Mouse (Mus musculus): Measurements from ENCODE around the gene Lcn11. TPM values are rescaled to one million over a fixed set of nuclear protein-coding genes. Genes with fewer than 3 reads are reported as not detected.
"Not testable (repeated sequence)": the region's sequence is repeated elsewhere in the genome, so short reads cannot be mapped to it uniquely, and the experiment has no call there.

Gene Lcn11
- total RNA-seq (2021), result not detected

DNA sequence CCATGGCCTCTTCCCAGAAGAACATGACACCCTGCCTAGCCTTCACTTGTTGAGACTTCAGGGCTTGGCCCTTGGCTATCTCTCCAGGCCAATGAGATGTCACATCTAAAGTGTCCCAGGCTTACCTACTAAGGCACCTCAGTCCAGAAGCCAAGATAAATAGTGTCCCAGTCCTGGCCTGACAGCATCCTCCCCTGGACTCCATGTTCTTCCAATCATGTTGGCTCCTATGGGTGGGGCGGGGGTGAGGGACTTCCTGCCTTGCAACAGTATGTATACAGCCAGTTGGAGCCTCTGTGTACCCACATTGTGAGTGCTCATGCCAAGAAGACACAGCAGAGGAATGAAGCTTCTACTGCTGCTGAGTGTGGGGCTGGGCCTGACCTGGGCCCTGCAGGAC is at the start of gene Lcn11:
TSS of gene Lcn11 (plus strand) at position 301 of the 400 bp plus-strand sequence.
- intact Hi-C loops (cut with DNase I), result no loop called here
- no peak for DNase-seq

DNA sequence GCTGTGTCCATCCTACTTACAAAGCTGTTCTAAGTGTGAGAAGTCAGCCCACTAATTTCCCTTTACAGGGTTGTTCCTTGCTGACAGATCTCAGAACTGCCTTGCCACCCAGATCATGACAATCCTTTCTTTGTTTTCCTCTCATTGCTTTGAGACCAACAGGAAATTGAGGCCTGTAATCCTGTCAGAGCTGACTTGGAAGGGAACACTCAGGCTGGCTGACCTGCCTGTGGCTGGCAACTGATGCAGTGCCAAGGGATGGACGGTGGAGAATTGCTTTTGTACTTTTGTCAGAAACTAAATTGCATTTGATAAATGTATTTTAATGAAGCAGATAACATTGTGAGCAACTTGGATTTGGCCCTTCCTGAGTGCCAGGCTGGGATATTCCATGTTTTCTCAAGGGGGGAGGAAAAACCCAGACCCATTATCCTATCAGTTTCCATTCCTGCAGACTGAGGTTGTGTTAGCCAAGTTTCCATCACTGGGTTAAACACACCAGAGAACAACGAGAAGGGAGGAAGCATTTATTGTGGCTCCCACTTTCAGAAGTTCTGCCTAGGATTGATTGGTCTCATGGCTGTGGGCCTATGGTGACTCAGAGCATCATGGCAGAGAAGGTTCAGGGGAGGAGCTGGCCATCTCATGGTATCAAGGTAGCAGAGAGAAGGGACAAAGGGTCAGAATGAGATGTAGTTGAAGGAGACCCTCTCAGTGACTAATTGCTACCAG is 43.5 kb upstream of the Lcn11 start:
- intact Hi-C loops (cut with DNase I), result no loop called here
- no peak for DNase-seq

DNA sequence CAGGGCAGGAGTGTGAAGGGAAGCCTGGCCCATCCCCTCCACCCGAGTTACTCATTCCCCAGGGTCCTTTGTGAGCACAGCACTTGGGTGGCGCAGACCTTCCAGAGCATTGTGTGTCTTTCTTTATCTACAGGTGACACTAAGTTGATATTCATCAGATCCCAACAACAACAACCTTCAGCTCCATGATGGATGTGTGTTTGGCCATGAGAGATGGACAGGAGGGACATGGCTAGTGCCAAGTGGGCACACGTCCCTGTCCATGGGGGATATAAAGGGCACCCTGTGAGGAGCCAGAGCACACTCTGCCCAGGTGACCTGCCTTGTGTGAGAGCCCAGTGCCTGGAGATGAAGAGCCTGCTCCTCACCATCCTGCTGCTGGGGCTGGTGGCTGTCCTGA is 40.1 kb upstream of the Lcn11 start, which contains the start of gene Obp2b:
TSS of gene Obp2b (plus strand) at position 301 of the 400 bp plus-strand sequence.
- DNase-seq; intact Hi-C loops (cut with DNase I): not testable (repeated sequence)

DNA sequence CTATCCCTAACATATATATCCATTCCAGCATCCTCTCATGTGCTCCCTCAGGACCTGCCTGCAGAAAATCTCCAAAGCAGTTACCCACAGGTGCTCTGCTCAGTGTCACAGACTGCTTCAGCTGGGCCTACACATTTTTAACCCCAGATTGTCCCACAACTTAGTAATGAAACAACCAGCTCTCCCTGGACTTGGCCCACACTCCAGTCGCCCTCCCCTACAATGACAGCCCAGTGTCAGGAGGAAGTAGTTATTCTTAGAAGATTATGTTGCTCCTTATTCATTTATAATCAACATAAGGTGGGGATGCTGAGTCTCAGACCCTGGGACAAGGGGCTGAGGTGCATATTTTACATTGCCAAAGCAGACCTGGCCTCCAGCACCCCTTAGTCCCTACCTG is 35.1 kb upstream of the Lcn11 start:
- DNase-seq, result no peak
- intact Hi-C loops (cut with DNase I), result no loop called here

DNA sequence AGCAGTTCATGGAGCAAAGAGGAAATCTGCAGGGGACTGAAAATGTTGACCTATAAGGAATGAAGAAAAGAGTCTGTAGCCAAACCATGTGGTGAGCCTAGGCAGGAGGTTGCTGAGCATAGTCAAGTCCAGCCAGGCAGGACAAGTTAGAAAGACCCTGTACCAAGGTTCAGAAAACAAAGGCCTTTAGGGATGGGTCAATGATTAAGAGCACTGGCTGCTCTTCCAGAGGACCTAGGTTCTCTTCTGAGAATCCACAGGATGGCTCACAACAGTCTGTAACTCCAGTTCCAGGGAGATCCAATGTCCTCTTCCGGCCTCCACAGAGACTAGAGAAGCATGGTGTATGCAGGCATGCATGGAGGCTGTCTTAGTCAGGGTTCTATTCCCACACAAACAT is 22.6 kb upstream of the Lcn11 start:
- intact Hi-C loops (cut with DNase I), result no loop called here
- no peak for DNase-seq

DNA sequence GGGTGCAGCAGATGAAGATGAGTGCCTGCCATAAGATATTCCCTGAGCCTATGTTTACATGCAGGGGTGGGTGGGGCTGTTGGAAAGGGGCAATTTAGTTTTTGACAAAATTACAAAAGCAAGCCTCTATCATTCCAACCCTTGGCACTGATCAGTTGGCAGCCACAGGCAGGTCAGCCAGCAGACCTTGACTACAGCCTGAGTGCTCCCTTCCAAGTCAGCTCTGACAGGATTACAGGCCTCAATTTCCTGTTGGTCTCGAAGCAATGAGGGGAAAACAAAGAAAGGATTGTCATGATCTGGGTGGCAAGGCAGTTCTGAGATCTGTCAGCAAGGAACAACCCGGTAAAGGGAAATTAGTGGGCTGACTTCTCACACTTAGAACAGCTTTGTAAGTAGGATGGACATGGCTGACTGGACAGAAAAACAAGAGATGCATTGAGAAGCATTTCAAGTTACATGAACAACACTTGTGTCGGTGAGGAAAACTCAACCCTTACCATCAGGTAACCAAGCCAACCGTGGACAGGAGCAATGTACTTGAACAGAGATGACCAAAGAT is 18.7 kb upstream of the Lcn11 start:
- intact Hi-C loops (cut with DNase I), result no loop called here
- no peak for DNase-seq

DNA sequence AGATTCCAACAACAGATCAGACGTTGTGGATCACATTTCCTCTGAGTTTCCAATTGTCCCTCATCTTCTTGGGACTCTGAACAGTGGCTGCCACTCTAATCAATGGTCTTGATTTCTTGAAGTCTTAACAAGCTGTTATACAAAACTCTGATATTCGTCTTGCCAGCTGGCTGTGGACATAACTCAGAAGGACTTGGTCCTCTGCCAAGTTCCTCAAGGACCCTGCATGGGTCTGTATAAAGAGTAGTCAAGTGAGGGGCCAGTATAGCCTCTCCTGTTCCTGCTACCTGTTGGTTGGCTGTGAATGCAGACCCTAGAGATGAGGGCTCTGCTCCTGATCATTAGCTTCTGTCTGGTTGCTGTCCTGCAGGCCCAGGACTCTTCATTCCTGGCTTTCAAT is 11.5 kb upstream of the Lcn11 start, which contains the start of gene Lcn3:
TSS of gene Lcn3 (plus strand) at position 301 of the 400 bp plus-strand sequence.
- intact Hi-C loops (cut with DNase I), result no loop called here
- DNase-seq, result no peak

DNA sequence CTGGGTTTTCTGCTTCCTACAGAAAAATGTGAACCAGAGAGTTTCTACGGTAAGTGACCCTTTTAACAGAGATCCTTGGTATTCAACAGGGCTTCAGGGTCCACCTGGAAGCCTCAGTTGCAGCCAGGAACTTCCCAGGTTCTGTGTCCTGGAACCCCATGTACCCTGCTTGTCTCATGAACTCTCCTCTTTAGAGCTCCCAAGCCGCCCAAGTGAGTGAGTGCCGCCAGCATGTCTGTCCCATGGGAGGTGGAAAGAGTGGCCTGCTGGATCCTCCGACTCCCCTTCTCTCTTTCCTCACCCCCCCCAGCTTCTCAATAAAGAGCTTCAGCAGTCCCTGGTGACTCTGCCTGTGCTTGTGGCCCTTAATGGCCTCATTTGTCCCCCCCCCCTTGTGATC is 9.1 kb upstream of the Lcn11 start:
- no peak for DNase-seq
- intact Hi-C loops (cut with DNase I), result no loop called here

DNA sequence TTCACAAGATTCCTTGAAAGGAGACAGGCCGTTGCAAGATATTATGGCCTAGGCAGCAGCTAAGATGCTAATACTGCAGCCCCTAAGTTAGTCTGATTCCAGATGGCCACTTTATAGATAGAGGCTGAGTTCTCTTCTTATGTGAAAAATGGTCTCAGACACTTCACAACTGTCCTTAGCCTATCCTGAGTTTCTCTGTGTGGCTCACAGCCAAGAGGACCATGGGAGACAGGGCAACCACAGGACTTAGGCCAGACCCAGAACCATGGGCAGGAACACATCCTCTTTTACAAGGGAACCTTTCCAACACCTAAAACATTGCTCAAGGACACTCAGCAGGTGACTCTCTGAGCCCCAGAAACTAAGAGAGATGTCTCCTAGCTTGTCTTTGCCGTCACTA is 3.3 kb upstream of the Lcn11 start:
- no peak for DNase-seq
- intact Hi-C loops (cut with DNase I), result no loop called here

DNA sequence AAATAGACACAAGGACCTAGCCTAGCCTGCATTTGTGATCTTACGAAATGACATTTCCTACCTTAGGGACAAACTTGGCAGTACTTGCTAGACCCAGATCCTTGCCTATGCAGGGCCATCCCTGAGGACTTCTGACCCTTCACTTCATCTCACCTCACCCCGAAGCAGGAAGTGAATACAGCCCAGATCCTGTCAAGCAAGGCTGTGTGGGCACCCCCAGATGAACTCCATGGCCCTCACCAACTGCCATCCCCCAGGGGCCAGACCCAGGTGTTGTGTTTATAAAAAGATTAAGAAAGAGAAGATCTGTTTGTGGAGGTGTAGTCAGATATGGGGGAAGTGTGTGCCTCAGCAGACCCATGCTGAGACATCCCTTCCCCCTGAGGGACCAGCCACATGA is 2.2 kb upstream of the Lcn11 start:
- intact Hi-C loops (cut with DNase I), result no loop called here
- DNase-seq, result no peak

DNA sequence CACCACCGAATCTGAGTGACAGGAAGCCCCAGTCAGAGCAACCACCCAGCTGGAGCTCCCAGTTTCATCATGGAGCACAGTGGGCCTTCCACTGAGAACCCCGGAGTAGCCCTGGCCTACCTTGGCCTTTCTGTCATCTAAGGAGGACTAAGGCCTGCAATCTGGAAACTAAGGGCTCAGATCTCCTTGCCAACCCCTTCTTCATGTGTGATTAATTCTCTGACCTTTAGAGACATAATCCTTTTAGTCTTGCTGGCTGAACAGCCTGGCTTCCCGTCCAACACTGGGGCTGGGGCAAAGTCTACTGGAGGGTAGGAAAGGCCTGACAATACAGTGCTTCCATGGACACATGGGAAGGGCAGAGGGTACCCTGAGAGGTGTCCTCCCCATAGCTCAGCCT is 826 bp upstream of the Lcn11 start:
- intact Hi-C loops (cut with DNase I), result no loop called here
- no peak for DNase-seq

DNA sequence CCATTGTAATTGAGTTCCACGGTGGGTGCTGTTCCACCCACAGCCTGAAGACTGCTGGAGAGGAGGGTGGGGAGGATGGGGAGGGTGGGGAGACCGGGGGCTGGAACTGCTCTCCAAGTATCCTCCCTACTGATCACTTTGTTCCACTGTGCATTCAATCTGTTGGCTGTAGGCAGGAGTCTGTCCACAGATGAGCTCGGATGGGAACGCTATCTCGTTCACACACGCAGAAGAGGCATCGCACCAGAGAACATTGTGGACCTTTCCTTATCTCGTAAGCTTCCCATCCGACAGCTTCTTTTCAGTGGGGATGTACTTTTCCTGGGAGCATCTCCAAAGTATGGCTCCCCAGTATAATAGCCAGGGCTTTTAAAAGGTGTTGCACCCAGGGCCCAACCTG is 2.3 kb downstream of the Lcn11 start:
- intact Hi-C loops (cut with DNase I), result no loop called here
- DNase-seq, result no peak

DNA sequence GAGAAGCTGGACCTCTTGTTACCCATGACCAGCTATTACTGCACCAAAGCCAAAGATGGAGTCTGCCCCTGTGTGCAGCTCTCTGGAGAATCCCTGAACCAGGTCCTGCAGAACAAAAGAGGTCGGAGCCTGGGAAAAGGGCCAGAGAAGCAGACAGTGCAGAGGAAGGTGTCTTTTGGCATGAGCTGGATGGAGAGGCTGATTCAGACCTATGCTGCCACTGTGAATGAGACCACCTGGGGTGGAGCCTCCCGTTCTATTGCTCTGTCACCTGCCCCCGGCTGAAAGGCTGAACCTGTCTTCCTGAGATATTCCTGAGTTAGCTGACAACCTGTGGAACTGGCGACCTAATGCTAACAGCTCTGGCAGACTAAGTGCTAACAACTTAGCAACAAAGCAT is 4.1 kb downstream of the Lcn11 start:
- intact Hi-C loops (cut with DNase I), result no loop called here
- no peak for DNase-seq

DNA sequence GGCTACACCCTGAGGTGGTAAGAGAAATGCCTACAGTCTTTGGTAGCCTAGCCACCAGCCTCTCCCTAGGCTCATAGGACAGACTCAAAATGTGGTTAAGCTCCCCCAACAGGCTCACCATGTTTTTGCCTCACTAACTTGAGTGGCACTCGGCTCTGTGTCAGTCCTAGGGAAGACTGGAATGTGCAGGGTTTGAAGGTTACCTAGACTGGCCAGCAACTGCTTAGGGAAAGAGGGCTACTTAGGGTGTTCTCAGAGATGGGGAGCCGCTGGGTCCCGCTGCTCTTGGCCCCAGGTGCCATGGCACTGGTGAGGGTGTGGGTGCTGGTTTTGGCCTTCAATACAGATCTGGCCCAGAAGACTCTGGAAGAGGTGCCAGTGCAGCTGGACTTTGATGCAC is 5.1 kb downstream of the Lcn11 start, which contains the start of gene Gm13539:
TSS of gene Gm13539 (plus strand) at position 301 of the 400 bp plus-strand sequence.
- no peak for DNase-seq
- intact Hi-C loops (cut with DNase I), result no loop called here

DNA sequence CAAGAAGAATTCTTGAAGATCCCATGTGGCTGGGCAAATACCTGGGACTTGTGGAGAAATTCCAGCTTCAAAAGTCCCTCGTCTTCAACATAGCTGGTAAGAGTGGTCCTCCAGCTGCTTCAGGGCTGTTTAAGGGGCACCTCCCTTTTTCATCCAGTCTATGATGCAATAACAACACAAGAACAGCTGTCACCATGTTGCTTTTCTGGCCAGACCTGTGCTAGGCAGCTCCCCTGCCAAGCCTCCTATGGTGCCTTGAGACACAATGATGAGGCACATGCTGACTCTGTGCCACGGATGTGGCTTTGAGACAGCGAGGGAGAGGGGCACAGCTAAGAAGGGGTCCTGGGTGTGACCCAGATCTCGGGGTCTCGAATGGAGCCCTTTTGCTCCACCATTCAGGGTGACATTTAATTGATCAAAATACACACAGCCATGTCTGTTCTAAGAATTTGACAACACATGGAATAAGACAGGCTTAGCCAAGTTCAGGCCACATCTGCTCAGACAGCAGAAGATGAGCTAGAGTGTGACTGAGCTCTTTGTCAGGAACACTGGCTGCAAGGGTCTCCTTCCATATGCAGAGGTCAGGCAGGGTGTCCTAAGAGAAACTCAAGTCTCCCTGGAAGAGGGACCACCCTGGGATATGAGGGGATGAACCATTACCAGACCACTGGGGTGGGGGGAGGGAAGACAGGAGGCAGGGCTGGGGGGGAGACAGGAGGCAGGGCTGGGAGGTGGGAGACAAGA is 8.9 kb downstream of the Lcn11 start:
- intact Hi-C loops (cut with DNase I), result no loop called here
- peak in 1 of 2 experiments; percentile 20 for DNase-seq

DNA sequence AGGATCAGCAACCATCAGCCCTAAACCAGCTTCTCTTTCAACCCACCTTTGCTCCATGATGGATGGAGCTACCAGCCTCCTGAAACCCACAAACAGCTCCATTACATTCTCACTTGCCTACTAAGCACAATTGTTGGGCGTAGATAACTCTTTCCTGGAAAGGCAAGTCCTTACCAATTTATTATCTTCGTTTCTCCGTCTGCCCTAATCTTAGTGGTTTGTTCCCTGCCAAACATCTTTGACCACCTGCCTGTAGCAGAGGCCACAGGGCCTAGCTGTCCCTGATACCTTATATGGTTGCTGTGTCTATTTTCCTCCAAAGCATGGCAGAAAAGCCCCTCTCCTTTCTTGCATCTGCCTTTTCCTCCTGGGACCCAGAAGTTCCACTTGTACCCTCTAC is 12.3 kb downstream of the Lcn11 start:
- no peak for DNase-seq
- intact Hi-C loops (cut with DNase I), result no loop called here

DNA sequence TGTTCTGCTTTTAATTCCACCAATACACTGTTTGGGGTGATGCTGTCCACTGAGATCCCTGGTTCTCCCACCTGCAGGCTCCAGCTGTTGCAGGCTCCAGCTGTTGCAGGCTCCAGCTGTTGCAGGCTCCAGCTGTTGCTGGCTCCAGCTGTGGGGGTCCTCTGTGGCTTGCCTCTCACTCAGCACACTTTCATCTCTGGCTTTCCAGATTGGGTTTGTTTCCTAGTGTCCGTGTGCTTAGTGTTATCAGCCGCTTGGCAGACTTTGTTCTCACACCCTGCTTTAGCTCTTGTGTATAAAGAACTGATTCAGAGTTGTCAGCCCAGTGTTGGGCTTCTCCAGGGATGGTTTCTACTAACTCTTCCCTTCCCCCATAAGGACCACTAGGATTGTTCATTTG is 20.8 kb downstream of the Lcn11 start:
- intact Hi-C loops (cut with DNase I), result no loop called here
- peak; percentile 40 to 42 for DNase-seq

DNA sequence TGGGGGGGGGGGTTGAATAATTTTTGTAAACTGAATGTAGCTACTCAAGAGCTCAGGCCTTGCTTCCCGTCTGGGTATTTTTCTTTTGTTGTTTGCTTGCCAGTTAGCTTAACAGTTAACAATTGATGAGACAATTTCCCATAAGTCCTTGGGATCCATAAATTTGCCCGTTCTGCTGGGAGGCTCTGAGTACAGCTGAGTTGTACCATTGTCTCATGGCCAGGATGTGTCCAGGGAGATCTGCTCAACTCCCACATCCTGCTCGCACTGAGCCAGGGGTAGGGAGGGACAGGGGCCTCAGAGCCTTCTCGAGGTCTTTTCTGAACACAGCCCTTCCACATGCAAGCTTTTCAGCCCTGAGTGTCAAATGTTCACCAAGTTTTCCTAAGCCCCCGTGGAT is 21.2 kb downstream of the Lcn11 start:
- peak; percentile 9 to 28 for DNase-seq
- intact Hi-C loops (cut with DNase I), result no loop called here

DNA sequence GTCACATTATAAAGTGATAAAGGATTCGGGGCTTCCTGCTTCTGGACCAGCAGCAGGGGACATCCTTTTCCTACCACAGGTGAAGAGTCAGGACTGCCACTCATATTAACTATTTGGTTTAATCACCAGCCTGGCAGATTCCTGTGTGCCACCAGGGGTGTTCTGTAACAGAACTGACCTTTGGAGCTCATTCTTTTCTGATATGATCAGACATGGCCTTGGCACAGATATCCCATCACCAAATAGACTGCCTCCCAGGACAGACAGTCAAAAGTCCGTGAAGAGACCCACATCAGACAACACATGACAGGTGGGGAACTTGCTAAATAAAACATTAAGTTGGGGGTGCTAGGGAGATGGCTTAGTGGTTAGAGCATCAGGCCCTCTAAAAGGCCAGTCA is 34.9 kb downstream of the Lcn11 start:
- DNase-seq, result no peak
- intact Hi-C loops (cut with DNase I), result no loop called here

DNA sequence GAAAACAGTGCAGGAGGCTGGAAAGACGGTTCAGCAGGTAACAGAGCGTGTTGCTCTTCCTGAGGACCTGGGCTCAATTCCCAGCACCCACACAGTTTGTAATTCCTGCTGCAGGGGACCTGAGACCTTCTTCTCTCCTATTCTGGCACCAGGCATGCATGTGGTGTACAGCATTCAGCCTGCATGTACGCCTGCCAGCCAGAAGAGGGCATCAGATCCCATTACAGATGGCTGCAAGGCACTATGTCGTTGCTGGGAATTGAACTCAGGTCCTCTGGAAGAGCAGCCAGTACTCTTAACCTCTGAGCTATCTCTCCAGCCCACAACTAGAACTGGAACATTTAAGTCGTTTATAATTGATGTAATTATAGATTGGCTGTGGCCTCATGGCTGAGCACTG is 36.5 kb downstream of the Lcn11 start:
- no peak for DNase-seq
- intact Hi-C loops (cut with DNase I), result no loop called here

DNA sequence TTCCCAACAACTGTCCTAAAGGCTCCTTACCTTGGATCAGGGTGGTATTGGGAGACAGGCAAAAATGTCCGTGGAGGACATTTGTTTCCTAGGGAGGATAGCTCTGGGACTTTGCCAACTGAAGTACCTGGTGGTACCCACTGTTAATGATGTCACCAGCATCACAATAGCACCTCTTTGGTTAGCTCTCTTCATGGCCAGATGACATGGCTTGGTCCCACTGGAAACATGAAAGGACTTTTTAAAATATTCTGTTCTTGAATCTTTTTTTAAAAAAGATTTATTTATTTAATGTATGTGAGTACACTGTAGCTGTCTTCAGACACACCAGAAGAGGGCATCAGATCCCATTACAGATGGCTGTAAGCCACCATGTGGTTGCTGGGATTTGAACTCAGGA is 38.9 kb downstream of the Lcn11 start, which contains the start of gene Glt6d1:
TSS of gene Glt6d1 (minus strand) at position 101 of the 400 bp plus-strand sequence.
- DNase-seq; intact Hi-C loops (cut with DNase I): not testable (repeated sequence)

DNA sequence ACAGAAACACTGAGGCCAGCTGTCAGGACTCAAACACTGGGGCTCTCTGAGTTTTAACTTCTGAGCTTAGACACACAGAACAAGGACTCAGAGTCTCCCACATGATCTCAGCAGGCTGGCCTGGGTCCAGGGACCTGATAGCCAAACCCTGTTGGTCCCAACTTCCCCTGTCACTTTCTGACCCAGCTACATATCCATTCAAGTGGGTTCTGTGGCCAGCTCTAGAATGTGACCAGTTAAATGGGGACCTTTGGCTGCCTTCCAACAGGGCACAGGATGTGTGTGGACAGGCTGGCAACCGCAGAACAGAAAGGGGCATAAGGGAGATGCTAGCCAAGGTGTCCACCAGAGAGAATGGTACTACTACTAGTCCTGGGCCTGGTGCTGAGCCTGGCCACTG is 46.0 kb downstream of the Lcn11 start, which contains the start of gene Lcn9:
TSS of gene Lcn9 (plus strand) at position 348 of the 400 bp plus-strand sequence.
- intact Hi-C loops (cut with DNase I), result no loop called here
- DNase-seq, result peak; percentile 35 to 42
